In genomic region chr10:77082453-77082852, GRCm38 (mm10) we compare ENCODE assay signal across 8 mouse cellular contexts. TPM values are rescaled to one million over a fixed set of nuclear protein-coding genes. Genes with fewer than 3 reads are reported as not detected.
A peak's percentile ranks its signal among the peaks of the same experiment; 100 is the strongest.
DNase-seq lines count a peak whose midpoint lies in the region; ATAC-seq and TF ChIP-seq lines count a peak whose summit lies in the region.

No protein-coding gene starts in this region.

- H3K4me2 ChIP-seq in liver, embryonic 14.5 days (ENCODE audit: low read depth) = no peak overlapping the region

- H3K36me3 ChIP-seq in liver, embryonic 14.5 days (replicated peaks; ENCODE audit: control insufficient read depth, insufficient read depth, low read depth) = no peaks in the 10 kb centered on the region

- no peak overlapping the region for H3K27ac ChIP-seq in liver, embryonic 14.5 days

- no peaks in the 10 kb centered on the region for H3K9me3 ChIP-seq in liver, embryonic 14.5 days (ENCODE audit: control insufficient read depth, low read length)

- H3K4me3 ChIP-seq in liver, embryonic 14.5 days (ENCODE audit: insufficient read depth in 1 of 2, low read depth in 2 of 2, low read length in 2 of 2) = no peak overlapping the region

- DNase-seq in ovary, postnatal 10 days (ENCODE audit: low spot score) = peak; percentile 64
- DNase-seq in ovary, adult 18-20 months (ENCODE audit: low spot score) = no peak
- DNase-seq in forelimb bud, embryonic 11.5 days (ENCODE audit: low read depth, low spot score) = peak; percentile 85
- peak; percentile 90 for DNase-seq in kidney, postnatal 10 days
- peak in 2 of 3 experiments; percentile 35 to 45 for DNase-seq in liver, embryonic 14.5 days (ENCODE audit: low read depth in 3 of 3, low spot score in 3 of 3)
- DNase-seq in ovary, postnatal 14 days (ENCODE audit: low spot score) = peak; percentile 80
- DNase-seq in thymus, postnatal 0 days (ENCODE audit: low spot score) = peak; percentile 81

- no peak for TF ChIP-seq EP300 in liver, embryonic 14.5 days (IDR thresholded peaks at IDR 0.05; ENCODE audit: low read depth)

- H3K27me3 ChIP-seq in liver, embryonic 14.5 days (ENCODE audit: control insufficient read depth, insufficient read depth, low read length) = no peaks in the 10 kb centered on the region

- WGBS in liver, embryonic 14.5 days (ENCODE audit: insufficient replicate concordance) = 13% methylated on average over 3 of the region's 3 CpGs

- TF ChIP-seq CTCF in liver, embryonic 14.5 days (IDR thresholded peaks at IDR 0.05; ENCODE audit: low read depth) = peak; percentile 96

- no peaks in the 10 kb centered on the region for H3K4me1 ChIP-seq in liver, embryonic 14.5 days (replicated peaks; ENCODE audit: control insufficient read depth in 2 of 2, insufficient read depth in 2 of 2, low read length in 1 of 2)

- H3K9ac ChIP-seq in liver, embryonic 14.5 days (replicated peaks) = no peak overlapping the region

- ATAC-seq in cerebellum, adult (ENCODE audit: insufficient number of reproducible peaks, low FRiP score, low TSS enrichment) = peak; percentile 72
- no peak for ATAC-seq in liver, embryonic 14.5 days (ENCODE audit: insufficient read depth)

RNA-seq across cellular contexts. Expression of gene Slc19a1, which starts 50.4 kb away (rescaled TPM):
- 18.6 and 19.3 TPM in 2 replicates for polyA plus RNA-seq in liver, embryonic 14.5 days (2012; rRNA removed)
- polyA plus RNA-seq in liver, embryonic 14.5 days (2014; fragmentation: Nextera tagmentation; extraction: Ambion mirVana) = 13.6 and 19.2 TPM in 2 replicates
- 23.6 and 24.4 TPM in 2 replicates for polyA plus RNA-seq in thymus, postnatal 0 days (2015; fragmentation: Nextera tagmentation; extraction: Ambion mirVana)
